Mouse (Mus musculus) lung, adult 2 months (tissue): Measurements from ENCODE around the gene Frat1.

Experiments used
- CTCF ChIP-seq: fragments of 200-500 bp; IDR thresholded peaks from 2 replicates; pipeline ENCODE4 v1.5.1; 2011; ENCODE audit warnings: mild to moderate bottlenecking, low read length, control low read depth; ENCODE audit not compliant: insufficient read depth
- POLR2A ChIP-seq: fragments of 200-500 bp; IDR thresholded peaks from 2 replicates; pipeline ENCODE4 v1.6.1; 2011; ENCODE audit warnings: low read depth, mild to moderate bottlenecking, control low read depth, low read length, borderline replicate concordance; ENCODE audit errors: extremely low read depth

- TF ChIP-seq POLR2A: no peak
- TF ChIP-seq CTCF: no peak
These were observed 8.3 kb upstream of the Frat1 start for GRCm38 (mm10) chr19:41821436-41821835.
